Mouse (Mus musculus): ENCODE measurements around the gene Ybx3.

The Ybx3 gene

DNA sequence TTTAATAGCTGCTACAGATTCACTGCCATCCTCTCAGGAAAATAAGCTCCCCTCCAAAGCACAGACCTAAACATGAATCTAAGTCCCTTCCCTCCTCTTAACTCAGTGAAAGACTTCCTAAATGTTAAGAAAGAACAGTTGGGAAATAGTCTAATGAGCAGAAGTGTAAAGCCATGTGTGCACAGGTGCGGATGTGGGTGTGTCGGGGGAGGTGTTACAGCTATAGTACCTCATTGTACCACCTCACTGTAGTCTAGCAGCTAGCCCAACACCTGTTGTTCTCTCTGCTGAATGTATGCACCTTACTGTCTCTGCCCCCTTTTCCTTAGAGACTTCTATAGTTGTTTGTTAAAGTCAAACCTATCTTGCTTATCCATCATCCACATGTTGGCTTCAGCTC lies 61.2 kb downstream of the Ybx3 start:
- DNase-seq = no peak

DNA sequence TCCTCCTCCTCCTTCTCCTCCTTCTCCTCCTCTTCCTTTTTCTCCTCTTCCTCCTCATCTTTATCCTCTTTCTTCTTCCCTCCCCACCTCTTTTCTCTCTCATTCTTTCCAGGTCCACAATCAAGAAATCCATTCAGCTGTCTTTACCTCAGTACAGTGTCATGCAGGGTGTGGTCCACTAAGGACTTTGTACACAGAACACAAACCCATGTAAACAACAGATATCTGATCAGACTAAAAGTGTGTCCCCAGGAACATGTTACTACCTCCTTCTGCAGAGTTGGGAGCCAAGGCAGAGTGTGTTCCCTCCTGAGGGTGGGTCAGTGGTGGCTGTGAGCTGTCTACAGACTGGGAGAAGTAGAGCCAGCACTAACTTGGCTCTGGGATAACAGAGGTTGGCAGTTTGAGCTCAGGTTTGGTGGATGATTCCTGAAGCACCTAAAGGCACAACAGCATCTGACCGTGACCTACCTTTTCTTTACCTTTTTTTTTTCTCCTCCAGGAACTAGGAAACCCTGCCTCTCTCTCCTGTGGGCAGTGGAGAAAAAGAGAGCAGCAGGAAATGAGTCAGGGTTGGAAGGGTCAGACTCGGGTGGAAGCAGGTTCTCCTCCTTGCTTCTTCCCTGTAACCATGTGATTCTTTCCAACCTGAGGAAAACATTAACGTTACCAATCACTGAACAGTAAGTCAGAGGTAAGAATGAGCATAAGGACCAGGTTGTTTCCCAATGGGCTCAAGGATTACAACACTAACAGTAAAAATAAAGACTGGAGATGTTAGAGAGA lies 66.2 kb downstream of the Ybx3 start:
- DNase-seq = no peak

GRCm38 (mm10) chr6:131316155-131317101 lies 71.8 kb downstream of the Ybx3 start:
- DNase-seq = no peak
